Mouse (Mus musculus) kidney, postnatal 0 days (tissue): Measurements from ENCODE around the gene Abcc4. TPM values are rescaled to one million over a fixed set of nuclear protein-coding genes. Genes with fewer than 3 reads are reported as not detected.
"Not testable (repeated sequence)": the region's sequence is repeated elsewhere in the genome, so short reads cannot be mapped to it uniquely, and the experiment has no call there.

Experiments used
- ATAC-seq: fragments of 200-750 bp; cut with Nextera tagmentation; replicated peaks from 2 replicates; pipeline ENCODE4 v1.8.0; 2017; ENCODE audit warnings: low read depth, moderate number of reproducible peaks, moderate TSS enrichment, moderate library complexity; ENCODE audit not compliant: low FRiP score
- DNase-seq: peaks from one replicate; pipeline ENCODE4 v3.0.0-alpha.2; 2016; ENCODE audit warnings: low spot score
- H3K27ac ChIP-seq: fragments of 300-500 bp; sonication (generic); 2 replicates; pipeline ENCODE4 v1.5.1; 2014; ENCODE audit warnings: mild to moderate bottlenecking
- H3K27me3 ChIP-seq: fragments of 300-500 bp; sonication (generic); 2 replicates; pipeline ENCODE4 v1.6.1; 2014; ENCODE audit warnings: low read length, mixed read lengths; ENCODE audit not compliant: insufficient read depth
- H3K36me3 ChIP-seq: fragments of 300-500 bp; sonication (generic); 2 replicates; pipeline ENCODE4 v1.6.1; 2014; ENCODE audit warnings: low read length, mixed read lengths; ENCODE audit not compliant: insufficient read depth
- H3K4me1 ChIP-seq: fragments of 300-500 bp; sonication (generic); replicated peaks from 2 replicates; pipeline ENCODE4 v1.6.1; 2014; ENCODE audit warnings: antibody characterized with exemption, low read length, mixed read lengths; ENCODE audit not compliant: insufficient read depth
- H3K4me2 ChIP-seq: fragments of 300-500 bp; sonication (generic); 2 replicates; pipeline ENCODE4 v1.6.1; 2014; ENCODE audit warnings: mild to moderate bottlenecking, low read length, moderate library complexity, mixed read lengths
- H3K4me3 ChIP-seq: fragments of 300-500 bp; sonication (generic); replicated peaks from 2 replicates; pipeline ENCODE4 v1.5.1; 2014; ENCODE audit warnings: low read depth, low read length
- H3K9ac ChIP-seq: fragments of 300-500 bp; sonication (generic); 2 replicates; pipeline ENCODE4 v1.6.1; 2014; ENCODE audit warnings: low read depth, low read length
- H3K9me3 ChIP-seq: fragments of 300-500 bp; sonication (generic); replicated peaks from 2 replicates; pipeline ENCODE4 v1.6.1; 2016; ENCODE audit warnings: low read length, inconsistent platforms, mixed read lengths
- CTCF ChIP-seq: IDR thresholded peaks from 2 replicates; pipeline ENCODE4 v1.5.1; 2016; ENCODE audit warnings: antibody characterized with exemption, low read depth, mild to moderate bottlenecking, moderate library complexity
- WGBS: fragments of 180-500 bp; shearing (Covaris S2); extraction: QIAGEN DNeasy Blood & Tissue Kit; methylation state at CpG from one replicate; pipeline ENCODE4 v1.1.7; 2014; 5-methylcytosine and 5-hydroxymethylcytosine counted together
- polyA plus RNA-seq: library from polyadenylated mRNA; unstranded; fragments of >200 nt; fragmentation: Nextera tagmentation; extraction: Ambion mirVana; gene quantifications from 2 replicates; pipeline ENCODE4 v1.2.1, GENCODE M21; 2015

Abcc4 gene
- polyA plus RNA-seq, 1 experiment from 2014 or later = 6.9 TPM

DNA sequence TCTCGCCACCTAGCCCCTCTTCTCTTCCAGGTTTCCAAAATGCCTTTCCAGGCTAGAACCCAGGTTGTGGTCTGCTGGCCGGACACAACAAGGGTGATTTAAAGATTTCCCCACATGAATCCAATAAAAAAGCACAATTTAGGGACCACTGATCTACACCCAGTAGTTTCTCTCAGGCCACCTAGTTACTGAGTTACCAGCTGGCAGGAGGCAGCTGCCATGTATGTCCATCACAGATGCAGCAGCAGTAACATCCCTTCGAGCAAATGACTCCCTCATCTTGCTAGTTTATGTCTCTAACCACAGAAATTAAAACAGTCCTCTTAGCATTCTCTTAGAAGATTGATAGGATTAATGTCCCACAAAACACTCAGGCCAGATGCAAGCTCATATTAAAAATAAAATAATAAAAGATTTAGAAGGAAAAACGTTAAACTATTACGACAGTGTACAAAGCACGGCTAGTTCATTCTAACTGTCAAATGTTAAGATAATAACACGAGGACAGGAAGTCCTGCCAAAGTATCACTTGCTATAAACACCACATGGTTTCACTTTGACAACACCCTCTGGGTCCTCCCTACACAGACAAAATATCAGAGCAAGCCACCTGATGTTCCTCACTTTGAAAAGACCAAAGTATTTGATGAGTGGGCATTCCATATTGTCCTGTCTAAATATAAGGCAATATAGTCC lies 56.7 kb downstream of the Abcc4 start:
- 0 out of 2 replicates have a peak, but pooled peaks cover 3% of the 10 kb centered on the region for H3K4me1 ChIP-seq
- no peak for TF ChIP-seq CTCF
- 38% methylated on average over 6 of the region's 7 CpGs for WGBS
- ATAC-seq = no peak
- no peak overlapping the region for H3K4me3 ChIP-seq
- no peak overlapping the region for H3K9ac ChIP-seq
- no peak for DNase-seq
- no peak overlapping the region for H3K27ac ChIP-seq
- no peak overlapping the region for H3K4me2 ChIP-seq
- H3K36me3 ChIP-seq = no peaks in the 10 kb centered on the region
- H3K9me3 ChIP-seq = no peaks in the 10 kb centered on the region
- H3K27me3 ChIP-seq = no peaks in the 10 kb centered on the region

GRCm38 (mm10) chr14:118642940-118643591 lies 63.0 kb downstream of the Abcc4 start:
- not testable (repeated sequence) for H3K9ac ChIP-seq, ATAC-seq, H3K36me3 ChIP-seq, H3K4me1 ChIP-seq, H3K27me3 ChIP-seq, H3K9me3 ChIP-seq, H3K4me3 ChIP-seq, H3K4me2 ChIP-seq, DNase-seq, H3K27ac ChIP-seq
- 83% methylated on average over 13 of the region's 13 CpGs for WGBS

GRCm38 (mm10) chr14:118642140-118642539 lies 63.9 kb downstream of the Abcc4 start:
- no peak overlapping the region for H3K27ac ChIP-seq
- no peak for TF ChIP-seq CTCF
- H3K4me1 ChIP-seq = no peaks in the 10 kb centered on the region
- ATAC-seq = no peak
- H3K9ac ChIP-seq = no peak overlapping the region
- no peaks in the 10 kb centered on the region for H3K36me3 ChIP-seq
- DNase-seq = no peak
- H3K9me3 ChIP-seq = no peaks in the 10 kb centered on the region
- no peak overlapping the region for H3K4me3 ChIP-seq
- no peaks in the 10 kb centered on the region for H3K27me3 ChIP-seq
- 74% methylated on average over 8 of the region's 8 CpGs for WGBS
- H3K4me2 ChIP-seq = no peak overlapping the region

DNA sequence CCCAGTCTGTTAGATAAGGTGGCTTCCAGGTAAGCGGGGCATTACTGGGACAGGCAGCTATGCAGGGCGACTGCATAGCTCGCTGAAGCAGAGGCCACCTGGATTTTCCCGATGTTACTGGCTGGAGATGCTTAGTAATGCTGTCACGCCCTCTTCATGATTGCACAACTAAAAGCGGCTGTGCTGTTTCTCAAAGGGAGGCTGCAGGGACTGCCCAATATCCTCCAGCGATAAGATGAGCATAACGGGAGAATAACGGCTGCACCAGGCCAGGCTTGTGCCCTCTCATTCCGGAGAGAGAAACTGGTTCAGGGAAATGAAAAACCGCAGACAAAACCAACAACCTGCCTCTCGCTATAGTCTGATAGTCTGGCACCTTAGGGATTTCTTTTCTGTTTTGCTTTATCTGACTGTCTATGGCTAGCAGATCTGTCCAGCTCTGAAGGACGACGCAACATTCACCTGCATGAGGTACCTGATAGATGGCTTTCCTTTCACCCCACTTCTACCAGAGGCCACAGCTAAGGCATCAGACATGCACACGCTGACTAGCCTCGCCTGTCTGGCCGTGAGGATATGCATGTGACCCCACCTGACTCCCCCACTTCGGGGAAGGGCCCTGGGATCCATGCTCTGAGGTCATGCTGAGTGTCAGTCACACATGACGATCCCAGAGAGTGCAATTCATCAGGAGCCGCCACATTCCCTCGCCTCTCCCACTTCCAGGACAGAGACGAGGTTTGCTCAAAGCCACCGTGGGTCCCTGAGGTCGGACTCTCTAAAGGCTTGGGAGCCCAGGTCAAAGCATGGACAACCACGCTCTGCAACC lies 67.4 kb downstream of the Abcc4 start:
- Histone ChIP-seq H3K4me2 (no peak overlapping the region), H3K27me3 (no peaks in the 10 kb centered on the region), H3K4me1 (0 out of 2 replicates have a peak, but pooled peaks cover 5% of the 10 kb centered on the region), H3K27ac (no peak overlapping the region), H3K9ac (no peak overlapping the region), H3K9me3 (no peaks in the 10 kb centered on the region), H3K4me3 (no peak overlapping the region), H3K36me3 (no peaks in the 10 kb centered on the region)
- ATAC-seq (no peak; the same call in 1 of the 2 replicates), DNase-seq (no peak)
- WGBS = 62% methylated on average over 25 of the region's 25 CpGs
- TF ChIP-seq CTCF = no peak

DNA sequence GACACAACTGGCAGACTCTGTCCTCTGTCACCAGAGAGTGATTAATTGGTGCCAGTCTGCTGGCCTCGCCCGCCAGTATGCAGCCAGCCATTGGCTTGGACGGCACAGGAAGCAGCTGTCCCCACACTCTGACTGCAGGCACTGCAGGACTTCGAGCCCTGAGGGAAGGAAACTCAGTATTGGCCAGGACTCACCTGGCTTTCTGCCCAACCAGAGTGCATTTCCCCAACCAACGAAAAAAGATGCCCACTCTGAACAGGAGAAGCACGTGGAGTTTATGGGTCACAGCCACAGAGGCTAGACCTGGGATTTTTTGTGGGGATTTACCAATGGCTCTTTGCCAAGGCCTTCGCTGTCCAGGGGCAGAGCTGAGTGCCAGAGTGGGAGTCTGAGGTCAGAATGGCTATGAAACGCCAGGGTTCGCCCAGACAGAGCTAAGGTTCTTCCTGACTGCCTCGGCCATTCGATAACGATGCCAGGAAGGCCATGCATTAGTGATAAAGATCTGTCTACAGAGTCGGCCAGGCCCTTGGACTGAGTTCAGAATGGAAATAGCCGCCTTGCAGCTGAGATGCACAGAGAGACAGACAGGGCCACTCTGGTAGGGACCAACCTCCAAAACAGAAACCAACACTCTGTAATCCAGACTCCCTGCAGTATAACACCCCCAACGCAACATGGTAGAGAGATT lies 70.4 kb downstream of the Abcc4 start:
- H3K4me1 ChIP-seq = 0 out of 2 replicates have a peak, but pooled peaks cover 5% of the 10 kb centered on the region
- 19% methylated on average over 15 of the region's 15 CpGs for WGBS
- peak overlapping the region; percentile 13; the same call in 1 of the 2 replicates for H3K4me2 ChIP-seq
- DNase-seq (peak; percentile 65), ATAC-seq (peak; percentile 85)
- peak overlapping the region; percentile 28 for H3K27ac ChIP-seq
- no peaks in the 10 kb centered on the region for H3K36me3 ChIP-seq
- no peak overlapping the region for H3K4me3 ChIP-seq
- no peaks in the 10 kb centered on the region for H3K27me3 ChIP-seq
- no peak for TF ChIP-seq CTCF
- no peak overlapping the region for H3K9ac ChIP-seq
- H3K9me3 ChIP-seq = no peaks in the 10 kb centered on the region

DNA sequence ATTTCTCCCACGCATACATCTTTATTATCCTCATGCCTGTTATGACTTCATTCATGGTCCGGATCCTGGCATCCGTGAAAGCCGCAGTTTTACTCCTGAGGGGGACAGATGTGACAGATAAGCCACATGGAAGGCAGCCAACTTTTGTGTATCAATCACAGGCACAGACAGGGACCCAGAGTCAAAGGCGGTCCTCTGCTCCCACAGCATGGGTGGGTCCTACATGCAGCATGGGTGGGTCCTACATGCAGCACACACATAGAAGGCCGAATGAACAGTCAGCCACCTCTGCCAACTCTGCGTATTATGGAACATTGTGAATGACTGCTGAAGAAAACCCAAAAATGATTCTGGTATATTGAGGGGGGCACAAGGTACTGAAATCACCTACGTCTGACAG lies 76.4 kb downstream of the Abcc4 start:
- no peaks in the 10 kb centered on the region for H3K9me3 ChIP-seq
- WGBS = 63% methylated on average over 8 of the region's 8 CpGs
- TF ChIP-seq CTCF = no peak
- no peak overlapping the region for H3K9ac ChIP-seq
- H3K36me3 ChIP-seq = no peaks in the 10 kb centered on the region
- DNase-seq (no peak), ATAC-seq (no peak)
- H3K4me3 ChIP-seq = no peak overlapping the region
- H3K4me1 ChIP-seq = no peaks in the 10 kb centered on the region
- no peaks in the 10 kb centered on the region for H3K27me3 ChIP-seq
- no peak overlapping the region for H3K27ac ChIP-seq
- H3K4me2 ChIP-seq = no peak overlapping the region
